Mouse (Mus musculus) ES-E14 (cell line): Measurements from ENCODE around the gene Olfr97. TPM values are rescaled to one million over a fixed set of nuclear protein-coding genes. Genes with fewer than 3 reads are reported as not detected.

Source experiments
- DNase-seq: peaks from one replicate; pipeline ENCODE4 v3.0.0-alpha.2; 2013; ENCODE audit warnings: low read depth, low spot score
- H3K27ac ChIP-seq: 2 replicates; pipeline ENCODE4 v1.5.1; 2012; ENCODE audit warnings: low read depth, mild to moderate bottlenecking, low read length, moderate library complexity, mixed read lengths; ENCODE audit not compliant: poor library complexity, insufficient read depth, severe bottlenecking
- H3K36me3 ChIP-seq: 2 replicates; pipeline ENCODE4 v1.6.1; 2012; ENCODE audit warnings: mild to moderate bottlenecking, low read length, moderate library complexity, mixed read lengths; ENCODE audit not compliant: control insufficient read depth, poor library complexity, insufficient read depth, severe bottlenecking
- H3K4me1 ChIP-seq, 2 experiments: fragments of 150-350 bp in 1 of 2; sonication (generic) in 1 of 2; 2 replicates each; pipeline ENCODE4 v1.6.1; 2012; ENCODE audit warnings: low read length in 2 of 2, mild to moderate bottlenecking in 1 of 2, mixed read lengths in 1 of 2; ENCODE audit not compliant: control insufficient read depth in 2 of 2, insufficient read depth in 2 of 2, poor library complexity in 1 of 2
- H3K4me3 ChIP-seq, 2 experiments: fragments of 150-350 bp in 1 of 2; sonication (generic) in 1 of 2; 2 replicates each; pipeline ENCODE4 v1.5.1; 2012; ENCODE audit warnings: low read length in 2 of 2, low read depth in 1 of 2, mild to moderate bottlenecking in 1 of 2, mixed read lengths in 1 of 2; ENCODE audit not compliant: insufficient read depth in 1 of 2, poor library complexity in 1 of 2, severe bottlenecking in 1 of 2
- H3K9ac ChIP-seq: 2 replicates; pipeline ENCODE4 v1.6.1; 2012; ENCODE audit warnings: low read depth, mild to moderate bottlenecking, low read length, mixed read lengths; ENCODE audit not compliant: poor library complexity, insufficient read depth, severe bottlenecking
- H3K9me3 ChIP-seq: fragments of 150-350 bp; sonication (generic); 2 replicates; pipeline ENCODE4 v1.6.1; 2012; ENCODE audit warnings: low read depth, mild to moderate bottlenecking, low read length; ENCODE audit not compliant: control insufficient read depth, insufficient read depth
- CHD2 ChIP-seq: IDR thresholded peaks from 2 replicates; pipeline ENCODE4 v1.6.1; 2014; ENCODE audit warnings: mild to moderate bottlenecking, low read depth, low read length, inconsistent platforms
- HCFC1 ChIP-seq: IDR thresholded peaks from 2 replicates; pipeline ENCODE4 v1.6.1; 2012; ENCODE audit warnings: low read length, inconsistent platforms, borderline replicate concordance; ENCODE audit not compliant: insufficient read depth
- MAFK ChIP-seq: IDR thresholded peaks from 2 replicates; pipeline ENCODE4 v1.6.1; 2014; ENCODE audit warnings: mild to moderate bottlenecking, low read depth, low read length, inconsistent platforms; ENCODE audit not compliant: insufficient read depth
- ZC3H11A ChIP-seq: IDR thresholded peaks from 2 replicates; pipeline ENCODE4 v1.6.1; 2012; ENCODE audit warnings: low read depth, mild to moderate bottlenecking, inconsistent platforms, low read length, borderline replicate concordance
- ZNF384 ChIP-seq: IDR thresholded peaks from 2 replicates; pipeline ENCODE4 v1.6.1; 2012; ENCODE audit warnings: low read depth, low read length, inconsistent platforms
- in situ Hi-C, 2 experiments: fragments of 600-800 bp; cut with MboI; formaldehyde crosslinking; loops; one replicate each; pipeline ENCODE4 v1.15.1; 2025; ENCODE audit warnings: low sequenced_read_pairs in 2 of 2, inconsistent platforms in 1 of 2; ENCODE audit not compliant: unreplicated experiment in 2 of 2
- total RNA-seq: library from RNA; depleted of rRNA; stranded (reverse); fragments of 300-350 nt; gene quantifications from 2 replicates; pipeline ENCODE4 v1.2.3, GENCODE M21; 2012

Olfr97 gene
- total RNA-seq, 1 experiment, result not detected

GRCm38 (mm10) chr17:37246715-37247114 lies 9.6 kb upstream of the Olfr97 start:
- TF ChIP-seq ZC3H11A (no peak), ZNF384 (no peak), MAFK (no peak), HCFC1 (no peak), CHD2 (peak; percentile 92)
- Histone ChIP-seq H3K9me3 (no peaks in the 10 kb centered on the region), H3K27ac (no peak overlapping the region), H3K9ac (no peak overlapping the region), H3K4me3 (no peak overlapping the region), H3K36me3 (no peaks in the 10 kb centered on the region), H3K4me1 (peaks cover 2 to 5% of the 10 kb centered on the region in 2 experiments; a peak in 1 of 4 replicates)
- in situ Hi-C loops, result no loop called here
- peak; percentile 62 for DNase-seq

- H3K4me3 ChIP-seq, result no peak overlapping the region
- in situ Hi-C loops, result no loop called here
- TF ChIP-seq HCFC1, result no peak
- TF ChIP-seq ZNF384, result no peak
- no peak for TF ChIP-seq CHD2
- no peak for TF ChIP-seq MAFK
- TF ChIP-seq ZC3H11A, result no peak
- H3K9me3 ChIP-seq, result peaks cover 1% of the 10 kb centered on the region; the same call in 1 of the 2 replicates
- H3K27ac ChIP-seq, result no peak overlapping the region
- H3K36me3 ChIP-seq, result no peaks in the 10 kb centered on the region
- H3K9ac ChIP-seq, result no peak overlapping the region
- H3K4me1 ChIP-seq, result peaks cover 2 to 5% of the 10 kb centered on the region in 2 experiments; a peak in 1 of 4 replicates
- DNase-seq, result no peak
These were observed 5.1 kb upstream of the Olfr97 start for GRCm38 (mm10) chr17:37242198-37242597.

- Histone ChIP-seq H3K4me1 (peaks cover 0 to 5% of the 10 kb centered on the region in 2 experiments; a peak in 1 of 4 replicates), H3K4me3 (no peak overlapping the region), H3K36me3 (no peaks in the 10 kb centered on the region), H3K27ac (no peak overlapping the region), H3K9ac (no peak overlapping the region), H3K9me3 (no peaks in the 10 kb centered on the region)
- in situ Hi-C loops, result no loop called here
- DNase-seq, result no peak
- TF ChIP-seq ZC3H11A, result no peak
These were observed 15.3 kb downstream of the Olfr97 start for GRCm38 (mm10) chr17:37221879-37222278.

GRCm38 (mm10) chr17:37219846-37220245 lies 17.3 kb downstream of the Olfr97 start, which contains the start of gene Olfr96:
Olfr96 (plus strand) TSS chr17:37220146.
- no peaks in the 10 kb centered on the region for H3K9me3 ChIP-seq
- H3K27ac ChIP-seq, result no peak within 1 kb of the TSS
- H3K36me3 ChIP-seq, result no peaks in the 10 kb centered on the region
- in situ Hi-C loops, result no loop called here
- TF ChIP-seq ZC3H11A, result no peak
- no peak for TF ChIP-seq MAFK
- TF ChIP-seq ZNF384, result no peak
- H3K4me1 ChIP-seq, result peaks cover 0 to 5% of the 10 kb centered on the region in 2 experiments; a peak in 1 of 4 replicates
- no peak within 1 kb of the TSS for H3K4me3 ChIP-seq
- no peak for DNase-seq
- no peak within 1 kb of the TSS for H3K9ac ChIP-seq

GRCm38 (mm10) chr17:37218486-37218885 lies 18.6 kb downstream of the Olfr97 start:
- H3K9ac ChIP-seq, result no peak overlapping the region
- no peaks in the 10 kb centered on the region for H3K4me1 ChIP-seq
- TF ChIP-seq CHD2 (no peak), ZC3H11A (no peak), HCFC1 (no peak), ZNF384 (no peak), MAFK (no peak)
- H3K36me3 ChIP-seq, result no peaks in the 10 kb centered on the region
- no peak overlapping the region for H3K4me3 ChIP-seq
- in situ Hi-C loops, result no loop called here
- no peak overlapping the region for H3K27ac ChIP-seq
- DNase-seq, result no peak
- no peaks in the 10 kb centered on the region for H3K9me3 ChIP-seq
